Mouse (Mus musculus): ENCODE results near the gene Wnt6. TPM values are rescaled to one million over a fixed set of nuclear protein-coding genes. Genes with fewer than 3 reads are reported as not detected.

Wnt6 gene
- total RNA-seq, 2 experiments from 2014 or later: 2.8 to 2.9 TPM

- DNase-seq (ENCODE audit: low spot score in 2 of 2): peak; percentile 65 to 71
These were observed 1.4 kb downstream of the Wnt6 start for GRCm38 (mm10) chr1:74773136-74773535.

GRCm38 (mm10) chr1:74774062-74774461, 2.4 kb downstream of the Wnt6 start:
- no peak for DNase-seq (ENCODE audit: low spot score in 2 of 2)

- DNase-seq (ENCODE audit: low spot score in 2 of 2): no peak
These were observed 4.1 kb downstream of the Wnt6 start for GRCm38 (mm10) chr1:74775816-74776215.

- no peak for DNase-seq (ENCODE audit: low spot score in 2 of 2)
These were observed 7.3 kb downstream of the Wnt6 start for GRCm38 (mm10) chr1:74778934-74779486.

GRCm38 (mm10) chr1:74782045-74782444, 10.4 kb downstream of the Wnt6 start:
- DNase-seq (ENCODE audit: low spot score in 2 of 2): no peak

GRCm38 (mm10) chr1:74783554-74783953, 11.9 kb downstream of the Wnt6 start:
- no peak for DNase-seq (ENCODE audit: low spot score in 2 of 2)

GRCm38 (mm10) chr1:74784041-74784759, 12.5 kb downstream of the Wnt6 start:
- DNase-seq (ENCODE audit: low spot score in 2 of 2): peak; percentile 58 to 67

GRCm38 (mm10) chr1:74787846-74788245, 16.2 kb downstream of the Wnt6 start:
- DNase-seq (ENCODE audit: low spot score in 2 of 2): peak; percentile 73 to 81

GRCm38 (mm10) chr1:74788603-74789176, 17.0 kb downstream of the Wnt6 start:
- DNase-seq (ENCODE audit: low spot score in 2 of 2): no peak

- no peak for DNase-seq (ENCODE audit: low spot score in 2 of 2)
These were observed 18.4 kb downstream of the Wnt6 start for GRCm38 (mm10) chr1:74790095-74790494.

GRCm38 (mm10) chr1:74791249-74791648, 19.6 kb downstream of the Wnt6 start, which contains the start of gene Wnt10a:
TSS of gene Wnt10a (plus strand) at chr1:74791516.
- no peak for DNase-seq (ENCODE audit: low spot score in 2 of 2)

GRCm38 (mm10) chr1:74792831-74793660, 21.4 kb downstream of the Wnt6 start:
- DNase-seq (ENCODE audit: low spot score in 2 of 2): no peak

GRCm38 (mm10) chr1:74794487-74795144, 22.9 kb downstream of the Wnt6 start:
- DNase-seq (ENCODE audit: low spot score in 2 of 2): no peak

GRCm38 (mm10) chr1:74795145-74795529, 23.4 kb downstream of the Wnt6 start:
- no peak for DNase-seq (ENCODE audit: low spot score in 2 of 2)

GRCm38 (mm10) chr1:74797459-74797858, 25.8 kb downstream of the Wnt6 start:
- no peak for DNase-seq (ENCODE audit: low spot score in 2 of 2)

- no peak for DNase-seq (ENCODE audit: low spot score in 2 of 2)
These were observed 28.8 kb downstream of the Wnt6 start for GRCm38 (mm10) chr1:74800424-74800888.

GRCm38 (mm10) chr1:74801631-74802140, 30.0 kb downstream of the Wnt6 start:
- DNase-seq (ENCODE audit: low spot score in 2 of 2): no peak

- DNase-seq (ENCODE audit: low spot score in 2 of 2): peak; percentile 63 to 69
These were observed 31.3 kb downstream of the Wnt6 start for GRCm38 (mm10) chr1:74802795-74803656.

GRCm38 (mm10) chr1:74804211-74804870, 32.6 kb downstream of the Wnt6 start:
- DNase-seq (ENCODE audit: low spot score in 2 of 2): no peak

Data from adrenal gland, adult 18-20 months (tissue).